Mouse (Mus musculus) midbrain, embryonic 12.5 days (tissue): ENCODE measurements at regions not wholly inside any gene's neighbourhood (a gene's known extent, or its start where the extent isn't known, plus 50 kb on each side); places are given as distances from the start of the nearest gene placed in this dataset.

ENCODE experiments used
- ATAC-seq: fragments of 200-750 bp; cut with Nextera tagmentation; 2 replicates; pipeline ENCODE4 v1.8.0; 2017; ENCODE audit warnings: low read depth, moderate TSS enrichment, moderate library complexity; ENCODE audit not compliant: low FRiP score
- H3K27ac ChIP-seq: fragments of 300-500 bp; sonication (generic); replicated peaks from 2 replicates; pipeline ENCODE4 v1.5.1; 2016; ENCODE audit warnings: mild to moderate bottlenecking
- H3K27me3 ChIP-seq: fragments of 300-500 bp; sonication (generic); 2 replicates; pipeline ENCODE4 v1.6.1; 2016; ENCODE audit warnings: mild to moderate bottlenecking
- H3K36me3 ChIP-seq: fragments of 300-500 bp; sonication (generic); 2 replicates; pipeline ENCODE4 v1.6.1; 2016
- H3K4me1 ChIP-seq: fragments of 300-500 bp; sonication (generic); 2 replicates; pipeline ENCODE4 v1.6.1; 2016
- H3K4me2 ChIP-seq: fragments of 300-500 bp; sonication (generic); replicated peaks from 2 replicates; pipeline ENCODE4 v1.6.1; 2016; ENCODE audit warnings: mild to moderate bottlenecking, moderate library complexity
- H3K4me3 ChIP-seq: fragments of 300-500 bp; sonication (generic); 2 replicates; pipeline ENCODE4 v1.5.1; 2016; ENCODE audit warnings: mild to moderate bottlenecking
- H3K9ac ChIP-seq: fragments of 300-500 bp; sonication (generic); replicated peaks from 2 replicates; pipeline ENCODE4 v1.6.1; 2016; ENCODE audit warnings: mild to moderate bottlenecking, moderate library complexity
- H3K9me3 ChIP-seq: fragments of 300-500 bp; sonication (generic); 2 replicates; pipeline ENCODE4 v1.6.1; 2016; ENCODE audit warnings: mild to moderate bottlenecking
- WGBS: fragments of 180-500 bp; shearing (Covaris S2); methylation state at CpG from one replicate; pipeline ENCODE4 v1.1.7; 2016; 5-methylcytosine and 5-hydroxymethylcytosine counted together

GRCm38 (mm10) chr12:96117553-96117952, 425.5 kb downstream of the Flrt2 start:
- no peak for ATAC-seq
- WGBS: 93% methylated on average over 3 of the region's 3 CpGs
- no peak overlapping the region for H3K4me3 ChIP-seq
- no peaks in the 10 kb centered on the region for H3K4me1 ChIP-seq
- no peaks in the 10 kb centered on the region for H3K36me3 ChIP-seq
- no peaks in the 10 kb centered on the region for H3K9me3 ChIP-seq
- no peaks in the 10 kb centered on the region for H3K27me3 ChIP-seq
- H3K9ac ChIP-seq: no peak overlapping the region
- no peak overlapping the region for H3K4me2 ChIP-seq
- no peak overlapping the region for H3K27ac ChIP-seq

GRCm38 (mm10) chr12:96124156-96124931, 432.3 kb downstream of the Flrt2 start:
- Histone ChIP-seq H3K36me3 (no peaks in the 10 kb centered on the region), H3K9ac (no peak overlapping the region), H3K9me3 (no peaks in the 10 kb centered on the region), H3K4me1 (no peaks in the 10 kb centered on the region), H3K4me2 (no peak overlapping the region), H3K27ac (no peak overlapping the region), H3K4me3 (no peak overlapping the region), H3K27me3 (no peaks in the 10 kb centered on the region; the same call in 1 of the 2 replicates)
- ATAC-seq: peak; percentile 81
- 55% methylated on average over 2 of the region's 2 CpGs for WGBS

GRCm38 (mm10) chr12:96129870-96130454, 437.9 kb downstream of the Flrt2 start:
- Histone ChIP-seq H3K27ac (0 out of 2 replicates have a peak overlapping the region, but pooled peaks have one; percentile 20), H3K9ac (no peak overlapping the region), H3K4me2 (no peak overlapping the region), H3K4me1 (0 out of 2 replicates have a peak, but pooled peaks cover 7% of the 10 kb centered on the region), H3K27me3 (no peaks in the 10 kb centered on the region; the same call in 1 of the 2 replicates), H3K36me3 (no peaks in the 10 kb centered on the region), H3K4me3 (no peak overlapping the region), H3K9me3 (no peaks in the 10 kb centered on the region)
- ATAC-seq: peak; percentile 86
- WGBS: 38% methylated on average over 4 of the region's 4 CpGs

- Histone ChIP-seq H3K4me3 (no peak overlapping the region), H3K9ac (no peak overlapping the region), H3K27me3 (no peaks in the 10 kb centered on the region; the same call in 1 of the 2 replicates), H3K4me2 (no peak overlapping the region), H3K9me3 (no peaks in the 10 kb centered on the region), H3K4me1 (0 out of 2 replicates have a peak, but pooled peaks cover 7% of the 10 kb centered on the region), H3K27ac (no peak overlapping the region), H3K36me3 (no peaks in the 10 kb centered on the region)
- 46% methylated on average over 9 of the region's 9 CpGs for WGBS
- ATAC-seq: peak; percentile 91
Observed at GRCm38 (mm10) chr12:96130796-96131512, 438.9 kb downstream of the Flrt2 start.

GRCm38 (mm10) chr12:96134136-96134535, 442.1 kb downstream of the Flrt2 start:
- ATAC-seq: no peak
- H3K9me3 ChIP-seq: no peaks in the 10 kb centered on the region
- 79% methylated on average over 5 of the region's 5 CpGs for WGBS
- H3K4me2 ChIP-seq: no peak overlapping the region
- no peak overlapping the region for H3K27ac ChIP-seq
- H3K4me3 ChIP-seq: no peak overlapping the region
- H3K9ac ChIP-seq: no peak overlapping the region
- H3K36me3 ChIP-seq: no peaks in the 10 kb centered on the region
- H3K4me1 ChIP-seq: 0 out of 2 replicates have a peak, but pooled peaks cover 7% of the 10 kb centered on the region
- H3K27me3 ChIP-seq: no peaks in the 10 kb centered on the region

- no peak for ATAC-seq
- Histone ChIP-seq H3K4me3 (no peak overlapping the region), H3K27ac (no peak overlapping the region), H3K4me2 (no peak overlapping the region), H3K27me3 (no peaks in the 10 kb centered on the region), H3K9ac (no peak overlapping the region), H3K4me1 (no peaks in the 10 kb centered on the region), H3K9me3 (no peaks in the 10 kb centered on the region), H3K36me3 (no peaks in the 10 kb centered on the region)
- WGBS: 38% methylated on average over 2 of the region's 2 CpGs
Observed at GRCm38 (mm10) chr12:96141748-96142147, 449.7 kb downstream of the Flrt2 start.

- 81% methylated on average over 3 of the region's 3 CpGs for WGBS
- no peak overlapping the region for H3K4me3 ChIP-seq
- no peaks in the 10 kb centered on the region for H3K4me1 ChIP-seq
- no peak for ATAC-seq
- no peaks in the 10 kb centered on the region for H3K9me3 ChIP-seq
- H3K27ac ChIP-seq: no peak overlapping the region
- H3K9ac ChIP-seq: no peak overlapping the region
- no peaks in the 10 kb centered on the region for H3K27me3 ChIP-seq
- H3K36me3 ChIP-seq: no peaks in the 10 kb centered on the region
- no peak overlapping the region for H3K4me2 ChIP-seq
Observed at GRCm38 (mm10) chr12:96154095-96154494, 462.1 kb downstream of the Flrt2 start.

GRCm38 (mm10) chr12:96167551-96167950, 475.5 kb downstream of the Flrt2 start:
- Histone ChIP-seq H3K4me1 (no peaks in the 10 kb centered on the region), H3K27me3 (no peaks in the 10 kb centered on the region), H3K4me2 (no peak overlapping the region), H3K4me3 (no peak overlapping the region), H3K27ac (no peak overlapping the region), H3K36me3 (no peaks in the 10 kb centered on the region), H3K9ac (no peak overlapping the region), H3K9me3 (no peaks in the 10 kb centered on the region)
- no peak for ATAC-seq
- WGBS: 89% methylated on average over 1 of the region's 1 CpGs

GRCm38 (mm10) chr12:96198928-96199327, 506.9 kb downstream of the Flrt2 start:
- Histone ChIP-seq H3K4me3 (no peak overlapping the region), H3K27ac (no peak overlapping the region), H3K4me2 (no peak overlapping the region), H3K9ac (no peak overlapping the region), H3K27me3 (no peaks in the 10 kb centered on the region), H3K9me3 (no peaks in the 10 kb centered on the region), H3K4me1 (no peaks in the 10 kb centered on the region), H3K36me3 (no peaks in the 10 kb centered on the region)
- 88% methylated on average over 1 of the region's 1 CpGs for WGBS
- no peak for ATAC-seq

GRCm38 (mm10) chr12:96201855-96202254, 509.8 kb downstream of the Flrt2 start:
- no peak overlapping the region for H3K27ac ChIP-seq
- no peaks in the 10 kb centered on the region for H3K36me3 ChIP-seq
- H3K4me1 ChIP-seq: no peaks in the 10 kb centered on the region
- H3K27me3 ChIP-seq: no peaks in the 10 kb centered on the region
- no peak overlapping the region for H3K9ac ChIP-seq
- no peak overlapping the region for H3K4me2 ChIP-seq
- H3K4me3 ChIP-seq: no peak overlapping the region
- no peak for ATAC-seq
- no peaks in the 10 kb centered on the region for H3K9me3 ChIP-seq
- 89% methylated on average over 1 of the region's 1 CpGs for WGBS

- Histone ChIP-seq H3K27ac (no peak overlapping the region), H3K4me3 (no peak overlapping the region), H3K4me2 (no peak overlapping the region), H3K27me3 (no peaks in the 10 kb centered on the region), H3K4me1 (no peaks in the 10 kb centered on the region), H3K9ac (no peak overlapping the region), H3K9me3 (no peaks in the 10 kb centered on the region), H3K36me3 (no peaks in the 10 kb centered on the region)
- no peak for ATAC-seq
- WGBS: 89% methylated on average over 1 of the region's 1 CpGs
Observed at GRCm38 (mm10) chr12:96226446-96226845, 534.4 kb downstream of the Flrt2 start.

- no peak overlapping the region for H3K4me3 ChIP-seq
- no peaks in the 10 kb centered on the region for H3K9me3 ChIP-seq
- H3K27ac ChIP-seq: no peak overlapping the region
- H3K4me2 ChIP-seq: no peak overlapping the region
- no peaks in the 10 kb centered on the region for H3K4me1 ChIP-seq
- WGBS: 96% methylated on average over 3 of the region's 3 CpGs
- no peak overlapping the region for H3K9ac ChIP-seq
- H3K27me3 ChIP-seq: no peaks in the 10 kb centered on the region
- no peaks in the 10 kb centered on the region for H3K36me3 ChIP-seq
- no peak for ATAC-seq
Observed at GRCm38 (mm10) chr12:96228714-96229113, 536.7 kb downstream of the Flrt2 start.
